Mouse (Mus musculus) stomach, embryonic 16.5 days (tissue): ENCODE results near the gene Rilp. TPM values are rescaled to one million over a fixed set of nuclear protein-coding genes. Genes with fewer than 3 reads are reported as not detected.

Source experiments
- ATAC-seq: fragments of 200-750 bp; cut with Nextera tagmentation; 2 replicates; pipeline ENCODE4 v1.8.0; 2017; ENCODE audit warnings: moderate number of reproducible peaks, moderate TSS enrichment; ENCODE audit not compliant: insufficient read depth, low FRiP score
- H3K27ac ChIP-seq: fragments of 300-500 bp; sonication (generic); 2 replicates; pipeline ENCODE4 v1.5.1; 2014; ENCODE audit warnings: low read length
- H3K27me3 ChIP-seq: fragments of 300-500 bp; sonication (generic); 2 replicates; pipeline ENCODE4 v1.6.1; 2014; ENCODE audit warnings: low read length, control low read depth, mixed read lengths; ENCODE audit not compliant: control insufficient read depth, insufficient read depth
- H3K36me3 ChIP-seq: fragments of 300-500 bp; sonication (generic); 2 replicates; pipeline ENCODE4 v1.6.1; 2014; ENCODE audit warnings: low read length; ENCODE audit not compliant: control insufficient read depth, insufficient read depth
- H3K4me1 ChIP-seq: fragments of 300-500 bp; sonication (generic); 2 replicates; pipeline ENCODE4 v1.6.1; 2014; ENCODE audit warnings: low read length, control low read depth, mixed read lengths; ENCODE audit not compliant: control insufficient read depth, insufficient read depth
- H3K4me2 ChIP-seq: fragments of 300-500 bp; sonication (generic); 2 replicates; pipeline ENCODE4 v1.6.1; 2014; ENCODE audit warnings: low read depth, low read length, mixed read lengths
- H3K4me3 ChIP-seq: fragments of 300-500 bp; sonication (generic); replicated peaks from 2 replicates; pipeline ENCODE4 v1.5.1; 2014; ENCODE audit warnings: mild to moderate bottlenecking, low read length
- H3K9ac ChIP-seq: fragments of 300-500 bp; sonication (generic); 2 replicates; pipeline ENCODE4 v1.6.1; 2014; ENCODE audit warnings: low read length
- H3K9me3 ChIP-seq: fragments of 300-500 bp; sonication (generic); replicated peaks from 2 replicates; pipeline ENCODE4 v1.6.1; 2016; ENCODE audit warnings: low read length, control low read depth; ENCODE audit not compliant: control insufficient read depth
- WGBS: fragments of 180-500 bp; shearing (Covaris S2); extraction: QIAGEN DNeasy Blood & Tissue Kit; methylation state at CpG from one replicate; pipeline ENCODE4 v1.1.7; 2014; 5-methylcytosine and 5-hydroxymethylcytosine counted together
- polyA plus RNA-seq: library from polyadenylated mRNA; unstranded; fragments of >200 nt; fragmentation: Nextera tagmentation; extraction: Ambion mirVana; gene quantifications from 2 replicates; pipeline ENCODE4 v1.2.1, GENCODE M21; 2015

Gene Rilp
- polyA plus RNA-seq, 1 experiment from 2014 or later: 1.7 TPM

DNA sequence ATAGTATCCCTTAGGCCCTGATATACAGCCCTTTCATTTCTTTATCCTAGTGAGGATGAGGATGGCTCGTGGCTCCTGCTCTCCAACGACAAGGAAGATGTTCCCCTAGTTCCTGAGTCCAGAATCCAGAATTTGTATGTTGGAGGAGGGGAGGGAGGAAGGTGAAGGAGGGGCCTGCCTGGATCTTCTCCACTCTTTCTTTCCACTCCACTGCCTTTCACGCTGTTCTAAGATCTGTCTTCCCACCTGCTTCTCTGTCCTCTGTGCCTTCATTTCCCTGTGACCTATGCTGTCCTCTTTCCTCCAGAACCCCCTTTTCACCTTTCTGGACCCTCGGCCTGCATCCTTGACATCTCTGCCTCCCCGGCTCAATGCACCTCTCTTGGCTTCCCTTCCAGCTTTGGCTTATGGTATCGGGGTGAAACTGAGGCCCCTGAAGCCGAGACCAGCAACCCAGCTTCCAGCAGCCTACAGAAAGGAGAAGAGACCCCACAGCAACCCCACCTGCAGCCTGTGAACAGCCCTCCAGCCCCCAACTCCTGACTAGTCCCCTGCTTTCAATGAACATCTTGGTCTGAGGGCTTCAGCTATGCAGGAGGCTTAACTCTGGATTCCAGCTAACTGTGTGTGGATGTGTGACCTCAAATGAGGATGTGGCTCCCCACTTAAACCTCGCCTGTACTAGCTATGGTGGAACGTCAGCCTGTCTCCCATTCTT, 2.6 kb downstream of the Rilp start:
- WGBS: 84% methylated on average over 9 of the region's 9 CpGs
- ATAC-seq: no peak

DNA sequence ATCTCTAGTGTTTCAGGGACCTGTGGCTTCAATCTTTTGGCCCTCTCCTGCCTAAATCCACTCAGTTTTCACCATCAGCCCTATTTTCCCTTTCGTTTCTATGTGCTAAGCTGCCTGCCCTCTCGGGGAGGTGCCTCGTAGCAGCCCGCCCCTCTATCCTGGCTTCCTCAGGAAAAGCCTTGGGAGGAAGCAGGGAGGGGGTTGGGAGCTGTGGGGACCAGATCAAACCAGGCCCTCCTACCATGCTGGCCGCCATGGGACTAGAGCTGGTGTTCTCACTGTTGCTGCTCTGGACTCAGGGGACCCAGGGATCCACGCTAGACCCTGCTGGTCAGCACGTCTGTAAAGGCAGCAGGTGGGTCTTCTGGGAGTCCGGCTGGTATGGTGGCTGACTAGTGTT, 3.4 kb downstream of the Rilp start, which contains the start of gene Scarf1:
Gene Scarf1 (plus strand): TSS at position 205 of the 400 bp plus-strand sequence.
- no peak for ATAC-seq
- Histone ChIP-seq H3K4me1 (peaks cover 15% of the 10 kb centered on the region), H3K36me3 (peaks cover 7% of the 10 kb centered on the region), H3K4me3 (peak within 1 kb of the TSS; percentile 6; the same call in 1 of the 2 replicates), H3K27me3 (no peaks in the 10 kb centered on the region), H3K9ac (peak within 1 kb of the TSS; percentile 40; the same call in 1 of the 2 replicates), H3K9me3 (no peaks in the 10 kb centered on the region), H3K27ac (no peak within 1 kb of the TSS), H3K4me2 (0 out of 2 replicates have a peak within 1 kb of the TSS, but pooled peaks have one; percentile 6)
- 58% methylated on average over 8 of the region's 8 CpGs for WGBS

More for the DNA sequence above, 2.6 kb downstream of the Rilp start:
- H3K9me3 ChIP-seq: no peaks in the 10 kb centered on the region
- H3K4me2 ChIP-seq: no peak overlapping the region
- H3K9ac ChIP-seq: no peak overlapping the region
- H3K27me3 ChIP-seq: no peaks in the 10 kb centered on the region
- no peak overlapping the region for H3K4me3 ChIP-seq
- H3K36me3 ChIP-seq: peaks cover 15% of the 10 kb centered on the region
- H3K27ac ChIP-seq: no peak overlapping the region
- peaks cover 15% of the 10 kb centered on the region for H3K4me1 ChIP-seq

DNA sequence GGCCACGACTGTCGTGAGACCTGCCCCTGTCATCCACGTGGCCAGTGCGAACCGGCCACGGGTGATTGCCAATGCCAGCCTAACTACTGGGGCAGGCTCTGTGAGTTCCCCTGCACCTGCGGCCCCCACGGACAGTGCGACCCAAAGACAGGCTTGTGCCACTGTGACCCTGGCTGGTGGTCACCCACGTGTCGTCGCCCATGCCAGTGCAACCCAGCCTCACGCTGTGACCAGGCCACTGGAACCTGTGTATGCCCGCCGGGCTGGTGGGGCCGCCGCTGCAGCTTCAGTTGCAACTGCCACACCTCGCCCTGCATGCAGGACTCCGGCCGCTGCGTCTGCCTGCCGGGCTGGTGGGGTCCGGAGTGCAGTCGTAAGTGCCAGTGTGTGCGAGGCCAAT, 5.3 kb downstream of the Rilp start:
- Histone ChIP-seq H3K9ac (no peak overlapping the region), H3K4me3 (no peak overlapping the region), H3K27ac (no peak overlapping the region), H3K4me1 (no peaks in the 10 kb centered on the region; the same call in 1 of the 2 replicates), H3K9me3 (no peaks in the 10 kb centered on the region), H3K27me3 (no peaks in the 10 kb centered on the region), H3K4me2 (no peak overlapping the region), H3K36me3 (no peaks in the 10 kb centered on the region)
- ATAC-seq: no peak
- whole genome bisulfite sequencing: 94% methylated on average over 25 of the region's 25 CpGs

DNA sequence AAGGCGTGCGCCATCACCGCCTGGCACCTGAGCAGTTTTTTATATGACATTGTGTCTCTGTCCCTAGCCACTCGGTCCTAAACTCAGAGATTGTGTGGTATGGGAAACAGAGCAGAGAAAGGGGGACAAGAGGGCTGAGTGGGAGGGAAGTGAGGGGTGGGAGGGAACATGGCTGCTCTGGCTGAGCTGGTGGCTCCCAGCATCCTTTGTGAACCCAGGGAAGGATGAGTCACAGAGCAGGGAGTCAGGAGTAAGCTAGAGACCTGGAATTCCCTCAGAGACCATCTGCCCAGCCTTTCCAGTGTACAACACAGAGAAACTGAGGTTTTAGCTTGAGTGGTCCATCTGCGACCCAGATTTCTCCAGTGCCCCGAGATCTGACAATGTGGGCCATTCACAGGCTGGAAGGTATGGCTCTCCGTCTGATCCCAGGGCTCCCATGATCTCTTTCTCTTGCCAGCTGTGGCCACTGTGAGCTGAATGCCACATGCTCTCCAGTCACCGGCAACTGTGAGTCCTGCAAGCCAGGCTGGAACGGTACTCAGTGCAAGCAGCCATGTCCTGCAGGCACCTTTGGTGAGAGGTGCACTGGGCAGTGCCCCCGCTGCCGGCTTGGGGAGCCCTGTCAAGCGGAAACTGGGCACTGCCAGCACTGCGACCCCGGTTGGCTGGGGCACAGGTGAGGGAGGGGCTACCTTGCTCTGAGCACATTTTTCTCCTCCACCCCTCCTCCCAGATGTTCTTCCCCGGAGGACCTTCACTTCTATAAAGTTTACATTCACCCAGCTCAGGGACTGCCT, 10.1 kb downstream of the Rilp start:
- H3K36me3 ChIP-seq: no peaks in the 10 kb centered on the region
- ATAC-seq: no peak
- no peak overlapping the region for H3K27ac ChIP-seq
- H3K9me3 ChIP-seq: no peaks in the 10 kb centered on the region
- H3K27me3 ChIP-seq: no peaks in the 10 kb centered on the region
- 66% methylated on average over 15 of the region's 15 CpGs for WGBS
- no peak overlapping the region for H3K4me2 ChIP-seq
- H3K4me3 ChIP-seq: no peak overlapping the region
- H3K9ac ChIP-seq: no peak overlapping the region
- H3K4me1 ChIP-seq: no peaks in the 10 kb centered on the region

DNA sequence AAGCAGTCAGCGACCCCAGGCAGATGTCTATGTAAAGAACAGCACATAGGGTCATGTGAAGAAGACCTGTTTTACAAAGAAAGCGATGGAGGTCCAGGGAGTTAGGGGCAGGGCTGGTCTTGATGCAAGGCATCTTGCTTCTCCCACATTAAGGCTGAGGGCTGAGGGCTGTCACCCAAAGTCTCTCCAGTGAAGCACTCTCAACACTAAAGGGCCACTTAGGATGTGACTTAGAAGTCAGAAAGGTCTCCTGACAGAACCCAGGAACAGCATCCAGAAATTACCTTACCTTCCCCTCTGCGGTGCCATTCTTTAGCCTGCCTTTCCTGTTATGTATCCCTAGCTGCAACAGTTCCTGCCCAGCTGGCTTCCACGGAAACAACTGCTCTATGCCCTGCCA, 11.7 kb downstream of the Rilp start:
- ATAC-seq: no peak
- Histone ChIP-seq H3K27ac (no peak overlapping the region), H3K4me3 (no peak overlapping the region), H3K4me2 (no peak overlapping the region), H3K9me3 (no peaks in the 10 kb centered on the region), H3K9ac (no peak overlapping the region), H3K36me3 (no peaks in the 10 kb centered on the region), H3K4me1 (no peaks in the 10 kb centered on the region), H3K27me3 (no peaks in the 10 kb centered on the region)
- 81% methylated on average over 4 of the region's 4 CpGs for WGBS

DNA sequence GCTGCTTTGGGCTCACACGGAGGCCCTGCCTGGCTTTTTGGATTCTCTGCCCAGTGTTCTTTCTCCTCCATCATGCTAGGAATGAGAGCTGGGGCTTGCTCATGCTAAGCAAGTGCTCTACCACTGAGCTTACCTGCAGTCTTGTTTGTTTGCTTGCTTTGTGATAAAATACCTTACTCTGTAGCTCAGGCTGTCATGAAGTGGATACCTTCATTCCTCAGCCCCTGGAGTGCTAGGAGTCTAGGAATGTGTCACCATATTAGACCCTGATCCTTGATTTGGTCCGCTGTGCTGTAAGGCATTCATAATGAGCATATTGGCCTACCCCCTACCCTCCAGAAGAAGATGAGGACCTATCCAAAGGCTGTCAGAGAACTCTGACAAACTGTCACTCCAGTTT, 12.9 kb downstream of the Rilp start:
- WGBS: 81% methylated on average over 2 of the region's 2 CpGs
- Histone ChIP-seq H3K36me3 (no peaks in the 10 kb centered on the region), H3K27ac (no peak overlapping the region), H3K4me3 (no peak overlapping the region), H3K9me3 (no peaks in the 10 kb centered on the region), H3K27me3 (no peaks in the 10 kb centered on the region), H3K4me2 (no peak overlapping the region), H3K9ac (no peak overlapping the region), H3K4me1 (no peaks in the 10 kb centered on the region)
- no peak for ATAC-seq

DNA sequence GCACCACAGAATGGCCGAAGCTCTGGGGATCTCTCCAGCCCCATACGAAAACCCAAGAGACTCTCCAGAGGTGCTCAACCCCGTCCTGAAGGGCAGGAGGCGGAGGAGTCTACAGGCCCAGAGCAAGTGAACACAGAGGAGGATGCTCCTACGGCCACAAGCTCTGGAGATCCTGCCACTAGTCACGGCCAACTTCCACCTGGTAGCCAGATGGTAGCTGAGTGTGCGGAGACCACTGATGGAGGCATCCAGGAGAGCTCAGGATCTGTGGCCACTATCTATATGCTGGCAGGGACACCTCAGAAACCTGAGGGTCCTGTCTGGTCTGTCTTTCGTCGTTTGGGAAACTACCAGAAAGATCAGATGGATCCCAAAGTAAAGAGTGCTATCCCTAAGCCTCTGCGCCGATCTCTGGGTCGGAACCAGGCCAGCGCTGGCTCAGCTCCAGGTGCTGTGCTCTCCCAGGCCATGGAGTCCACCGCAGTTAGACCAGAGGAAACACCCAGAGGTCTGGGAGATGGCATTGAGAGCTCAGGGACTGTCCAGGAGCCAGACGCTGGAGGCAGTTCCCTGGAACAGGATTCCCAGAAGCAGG, 15.7 kb downstream of the Rilp start:
- Histone ChIP-seq H3K4me2 (no peak overlapping the region), H3K4me1 (no peaks in the 10 kb centered on the region), H3K9ac (no peak overlapping the region), H3K36me3 (no peaks in the 10 kb centered on the region), H3K9me3 (no peaks in the 10 kb centered on the region), H3K27ac (no peak overlapping the region), H3K4me3 (no peak overlapping the region), H3K27me3 (no peaks in the 10 kb centered on the region)
- ATAC-seq: no peak
- 85% methylated on average over 15 of the region's 15 CpGs for WGBS

DNA sequence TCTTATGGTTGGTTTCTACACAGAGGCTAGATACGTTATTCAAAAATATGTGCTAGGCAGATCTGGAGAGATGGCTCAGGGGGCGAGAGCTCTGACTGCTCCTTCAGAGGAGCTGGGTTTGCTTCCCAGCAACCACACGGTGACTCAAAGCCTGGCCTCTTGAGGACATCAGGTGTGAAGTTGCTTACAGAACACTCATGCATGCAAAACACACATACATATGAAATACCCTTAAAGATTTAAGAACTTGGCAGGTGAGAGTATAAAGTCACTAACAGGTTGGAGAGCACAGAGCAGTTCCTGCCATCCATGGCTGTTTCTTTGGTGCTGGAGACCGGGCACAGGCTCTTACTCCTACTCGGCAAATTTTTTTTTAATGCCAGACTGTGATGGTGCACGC, 17.0 kb downstream of the Rilp start:
- no peak for ATAC-seq
- Histone ChIP-seq H3K4me3 (no peak overlapping the region), H3K4me1 (no peaks in the 10 kb centered on the region), H3K4me2 (no peak overlapping the region), H3K36me3 (no peaks in the 10 kb centered on the region), H3K27ac (no peak overlapping the region), H3K27me3 (no peaks in the 10 kb centered on the region), H3K9me3 (no peaks in the 10 kb centered on the region), H3K9ac (no peak overlapping the region)
- WGBS: 85% methylated on average over 6 of the region's 6 CpGs

DNA sequence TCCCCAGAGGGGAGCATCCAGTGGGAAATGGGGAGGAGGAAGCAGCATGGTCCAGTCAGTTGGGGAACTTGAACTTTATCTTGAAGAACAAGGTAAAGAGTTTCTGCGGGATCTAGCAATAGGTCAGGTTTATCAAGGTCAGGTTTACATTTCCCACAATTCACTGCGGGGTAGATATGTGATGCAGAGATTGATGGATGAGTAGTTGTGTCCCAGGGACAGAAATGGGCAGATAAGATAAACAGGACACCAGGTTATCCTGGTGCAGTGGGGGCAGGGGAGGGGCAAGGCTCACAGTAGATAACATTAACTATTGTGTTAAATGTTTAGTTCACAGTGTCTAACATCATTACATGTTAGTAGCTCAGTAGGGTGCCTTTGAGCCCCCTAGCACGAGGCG, 19.9 kb downstream of the Rilp start:
- Histone ChIP-seq H3K36me3 (no peaks in the 10 kb centered on the region), H3K27ac (no peak overlapping the region), H3K4me3 (no peak overlapping the region), H3K9me3 (no peaks in the 10 kb centered on the region), H3K4me1 (peaks cover 7% of the 10 kb centered on the region; the same call in 1 of the 2 replicates), H3K27me3 (no peaks in the 10 kb centered on the region), H3K9ac (no peak overlapping the region), H3K4me2 (no peak overlapping the region)
- ATAC-seq: no peak
- 32% methylated on average over 4 of the region's 4 CpGs for WGBS
